ENCODE assay signal across 34 mouse cellular contexts in genomic region chr3:88645937-88646336, GRCm38 (mm10). TPM values are rescaled to one million over a fixed set of nuclear protein-coding genes. Genes with fewer than 3 reads are reported as not detected.
"Had no signal": no experiment of that assay in that cellular context is flagged by ENCODE, and none has a peak within 500 bp of the region (broad histone marks: within the 10 kb centered on the region; RNA-seq: fewer than 3 reads in every experiment).

No protein-coding gene starts in this region.

- H3K27ac ChIP-seq: heart, adult 2 months; hindbrain, embryonic 13.5 days; hindbrain, embryonic 15.5 days; intestine, embryonic 15.5 days; layer of hippocampus, adult 2 months; left cerebral cortex, adult 2 months; limb, embryonic 10.5 days; limb, embryonic 12.5 days; liver, embryonic 13.5 days; liver, embryonic 15.5 days had no signal

- H3K9me3 ChIP-seq: heart, embryonic 12.5 days; hindbrain, embryonic 13.5 days; hindbrain, embryonic 15.5 days; intestine, embryonic 15.5 days; limb, embryonic 10.5 days; limb, embryonic 12.5 days; liver, embryonic 13.5 days; liver, embryonic 15.5 days had no signal

- ATAC-seq: inflammation-experienced regulatory T-cells, adult 6 months; intestine, embryonic 15.5 days; intestine, postnatal 0 days had no signal

- H3K4me1 ChIP-seq: heart, embryonic 12.5 days; hindbrain, embryonic 13.5 days; hindbrain, embryonic 15.5 days; intestine, embryonic 15.5 days; limb, embryonic 10.5 days; limb, embryonic 12.5 days; liver, embryonic 13.5 days; liver, embryonic 15.5 days had no signal

- H3K9ac ChIP-seq: heart, embryonic 12.5 days; hindbrain, embryonic 13.5 days; hindbrain, embryonic 15.5 days; intestine, embryonic 15.5 days; limb, embryonic 12.5 days; liver, embryonic 13.5 days; liver, embryonic 15.5 days had no signal

- DNase-seq: gastrocnemius, postnatal 10 days; gastrocnemius, postnatal 25 days; heart, postnatal 10 days; heart, postnatal 36 days; kidney, adult 18-20 months; kidney, adult 8-10 months; kidney, postnatal 25 days; liver; liver, embryonic 13.5 days had no signal

- H3K27me3 ChIP-seq: heart, embryonic 12.5 days; hindbrain, embryonic 13.5 days; hindbrain, embryonic 15.5 days; intestine, embryonic 15.5 days; limb, embryonic 12.5 days; liver, embryonic 13.5 days; liver, embryonic 15.5 days had no signal

- H3K4me3 ChIP-seq: heart, adult 2 months; heart, embryonic 12.5 days; hindbrain, embryonic 13.5 days; hindbrain, embryonic 15.5 days; intestine, embryonic 15.5 days; layer of hippocampus, adult 2 months; left cerebral cortex, adult 2 months; limb, embryonic 10.5 days; limb, embryonic 12.5 days; liver, embryonic 13.5 days; liver, embryonic 15.5 days had no signal

- H3K4me2 ChIP-seq: heart, embryonic 12.5 days; hindbrain, embryonic 13.5 days; hindbrain, embryonic 15.5 days; intestine, embryonic 15.5 days; limb, embryonic 12.5 days; liver, embryonic 11.5 days; liver, embryonic 13.5 days; liver, embryonic 15.5 days had no signal

RNA-seq across cellular contexts. Expression of gene Rxfp4, which starts 7.0 kb away (rescaled TPM):
- total RNA-seq: gastrocnemius, adult 18-20 months; gastrocnemius, postnatal 10 days; gastrocnemius, postnatal 25 days; heart, adult 2 months; heart, postnatal 10 days; hematopoietic stem cell, adult 5-6 weeks; layer of hippocampus, adult 2 months; layer of hippocampus, postnatal 10 days; layer of hippocampus, postnatal 25 days; left cerebral cortex, adult 2 months; left cerebral cortex, postnatal 14 days; left cerebral cortex, postnatal 36 days had no signal
- polyA plus RNA-seq: gonadal fat pad, adult 2 months; heart, adult 2 months; heart, embryonic 12.5 days; heart, embryonic 14.5 days; heart, embryonic 16.5 days; hindbrain, embryonic 11.5 days; hindbrain, embryonic 13.5 days; hindbrain, embryonic 15.5 days; inflammation-experienced regulatory T-cells, adult 6 months; intestine, embryonic 15.5 days; intestine, postnatal 0 days; kidney, embryonic 14.5 days; kidney, embryonic 16.5 days; limb, embryonic 10.5 days; limb, embryonic 12.5 days; liver, embryonic 11.5 days; liver, embryonic 13.5 days; liver, embryonic 15.5 days had no signal
